24 mouse cellular contexts compared by ENCODE assay signal in genomic region chr11:8051499-8051898, GRCm38 (mm10).
DNase-seq lines count a peak whose midpoint lies in the region; TF ChIP-seq lines count a peak whose summit lies in the region.
"Had no signal": no experiment of that assay in that cellular context is flagged by ENCODE, and none has a peak within 500 bp of the region (broad histone marks: within the 10 kb centered on the region; RNA-seq: fewer than 3 reads in every experiment).

No protein-coding gene starts in this region.

- intact Hi-C loops in gastrocnemius, adult 2 months (cut with DNase I), result no loop called here

- H3K4me3 ChIP-seq in gastrocnemius, adult 2 months, result no peak overlapping the region
- no peak overlapping the region for H3K4me3 ChIP-seq in embryonic fibroblast, embryonic 13.5 days (ENCODE audit: insufficient read depth, low read length)
- no peak overlapping the region for H3K4me3 ChIP-seq in embryonic facial prominence, embryonic 10.5 days
- H3K4me3 ChIP-seq: embryonic facial prominence, embryonic 13.5 days; forebrain, embryonic 15.5 days; heart, embryonic 12.5 days; heart, embryonic 15.5 days; hindbrain, embryonic 15.5 days had no signal

- no peak for DNase-seq in gastrocnemius, adult 2 months
- DNase-seq in gastrocnemius, adult 8-10 months (ENCODE audit: low spot score in 2 of 2), result no peak
- peak; percentile 75 for DNase-seq in R1 (ENCODE audit: low read depth, low spot score)
- no peak for DNase-seq in thymus, adult 18-20 months
- DNase-seq in embryonic facial prominence, embryonic 10.5 days (ENCODE audit: low spot score), result no peak
- no peak for DNase-seq in ovary, postnatal 14 days (ENCODE audit: low spot score)
- DNase-seq: adrenal gland, adult 8-10 months; adrenal gland, postnatal 25 days; B cell, adult 2 months; cerebellum, adult 2 months; cerebellum, adult 9-11 months; cerebellum, postnatal 25 days; gastrocnemius, postnatal 25 days; heart, adult 18-20 months; heart, postnatal 10 days; heart, postnatal 4 days; kidney, adult 2 months had no signal

- no peak for TF ChIP-seq CTCF in gastrocnemius, adult 2 months (IDR thresholded peaks at IDR 0.05)
- TF ChIP-seq CTCF in embryonic fibroblast, embryonic 13.5 days (IDR thresholded peaks at IDR 0.05; ENCODE audit: borderline replicate concordance, insufficient read depth, low read length), result no peak

- no peaks in the 10 kb centered on the region for H3K9me3 ChIP-seq in embryonic facial prominence, embryonic 10.5 days
- H3K9me3 ChIP-seq: embryonic facial prominence, embryonic 13.5 days; forebrain, embryonic 15.5 days; heart, embryonic 12.5 days; heart, embryonic 15.5 days; hindbrain, embryonic 15.5 days had no signal

- no peaks in the 10 kb centered on the region for H3K27me3 ChIP-seq in embryonic facial prominence, embryonic 10.5 days (replicated peaks; ENCODE audit: low read depth, poor library complexity, severe bottlenecking)
- H3K27me3 ChIP-seq: CH12.LX; embryonic facial prominence, embryonic 13.5 days; forebrain, embryonic 15.5 days; heart, embryonic 12.5 days; heart, embryonic 15.5 days; hindbrain, embryonic 15.5 days had no signal

- no peaks in the 10 kb centered on the region; the same call in 1 of the 2 replicates for H3K4me1 ChIP-seq in embryonic fibroblast, embryonic 13.5 days (ENCODE audit: control insufficient read depth, insufficient read depth, low read length)
- H3K4me1 ChIP-seq in embryonic facial prominence, embryonic 10.5 days, result no peaks in the 10 kb centered on the region
- H3K4me1 ChIP-seq: embryonic facial prominence, embryonic 13.5 days; forebrain, embryonic 15.5 days; heart, embryonic 12.5 days; heart, embryonic 15.5 days; hindbrain, embryonic 15.5 days had no signal

- H3K27ac ChIP-seq in gastrocnemius, adult 2 months, result 0 out of 2 replicates have a peak overlapping the region, but pooled peaks have one; percentile 28
- H3K27ac ChIP-seq in embryonic fibroblast, embryonic 13.5 days (ENCODE audit: insufficient read depth, low read length), result 0 out of 2 replicates have a peak overlapping the region, but pooled peaks have one; percentile 34
- H3K27ac ChIP-seq in embryonic facial prominence, embryonic 10.5 days (replicated peaks), result no peak overlapping the region
- H3K27ac ChIP-seq: embryonic facial prominence, embryonic 13.5 days; forebrain, embryonic 15.5 days; heart, embryonic 15.5 days; hindbrain, embryonic 15.5 days had no signal

- no peaks in the 10 kb centered on the region for H3K36me3 ChIP-seq in embryonic facial prominence, embryonic 10.5 days (replicated peaks)
- H3K36me3 ChIP-seq: embryonic facial prominence, embryonic 13.5 days; forebrain, embryonic 15.5 days; heart, embryonic 12.5 days; heart, embryonic 15.5 days; hindbrain, embryonic 15.5 days had no signal

- 37% methylated on average over 4 of the region's 4 CpGs for WGBS in embryonic facial prominence, embryonic 10.5 days

- no peak for TF ChIP-seq POLR2A in embryonic fibroblast, embryonic 13.5 days (IDR thresholded peaks at IDR 0.05; ENCODE audit: low read depth, low read length)
